Mouse (Mus musculus) embryonic facial prominence, embryonic 10.5 days (tissue): ENCODE data around the gene Ntrk2. TPM values are rescaled to one million over a fixed set of nuclear protein-coding genes. Genes with fewer than 3 reads are reported as not detected.

ENCODE experiments used
- DNase-seq: peaks from one replicate; pipeline ENCODE4 v3.0.0-alpha.2; 2017; ENCODE audit warnings: low spot score
- H3K27ac ChIP-seq: fragments of 300-500 bp; sonication (generic); replicated peaks from 2 replicates; pipeline ENCODE4 v1.5.1; 2016; ENCODE audit warnings: mild to moderate bottlenecking
- H3K27me3 ChIP-seq: fragments of 300-500 bp; sonication (generic); replicated peaks from 2 replicates; pipeline ENCODE4 v1.6.1; 2016; ENCODE audit warnings: low read depth, mild to moderate bottlenecking; ENCODE audit not compliant: poor library complexity, severe bottlenecking
- H3K36me3 ChIP-seq: fragments of 300-500 bp; sonication (generic); replicated peaks from 2 replicates; pipeline ENCODE4 v1.6.1; 2016; ENCODE audit warnings: mild to moderate bottlenecking, moderate library complexity
- H3K4me1 ChIP-seq: fragments of 300-500 bp; sonication (generic); 2 replicates; pipeline ENCODE4 v1.6.1; 2016
- H3K4me3 ChIP-seq: fragments of 300-500 bp; sonication (generic); 2 replicates; pipeline ENCODE4 v1.5.1; 2016; ENCODE audit warnings: mild to moderate bottlenecking, moderate library complexity
- H3K9me3 ChIP-seq: fragments of 300-500 bp; sonication (generic); 2 replicates; pipeline ENCODE4 v1.6.1; 2016; ENCODE audit warnings: mild to moderate bottlenecking
- WGBS: fragments of 180-500 bp; shearing (Covaris S2); methylation state at CpG from one replicate; pipeline ENCODE4 v1.1.7; 2016; 5-methylcytosine and 5-hydroxymethylcytosine counted together
- polyA plus RNA-seq: library from polyadenylated mRNA; unstranded; fragments of >200 nt; fragmentation: Nextera tagmentation; extraction: Ambion mirVana; gene quantifications from 2 replicates; pipeline ENCODE4 v1.2.1, GENCODE M21; 2016

Gene Ntrk2
- polyA plus RNA-seq, 1 experiment from 2014 or later, result 11.5 TPM

DNA sequence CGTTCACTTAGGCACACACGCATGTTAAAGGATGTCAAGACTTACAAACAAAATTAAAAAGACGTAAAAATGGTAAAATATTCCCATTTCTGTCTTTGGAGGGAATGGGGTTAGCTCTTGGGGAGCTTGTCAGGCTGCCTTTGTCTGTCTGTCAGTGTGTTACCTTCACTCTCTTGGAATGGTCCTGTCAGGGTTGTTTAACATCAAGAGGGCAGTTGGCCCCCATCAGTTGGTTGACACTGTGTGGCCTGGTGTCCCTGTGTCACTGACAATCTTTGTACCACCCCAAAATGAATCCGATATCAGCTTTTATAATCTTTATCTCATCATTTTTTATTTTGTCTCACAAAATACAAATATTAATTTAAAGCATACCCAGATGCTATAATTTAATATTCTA is 373.6 kb downstream of the Ntrk2 start:
- H3K36me3 ChIP-seq, result no peaks in the 10 kb centered on the region
- 0 out of 2 replicates have a peak, but pooled peaks cover 3% of the 10 kb centered on the region for H3K9me3 ChIP-seq
- DNase-seq, result no peak
- no peak overlapping the region for H3K27ac ChIP-seq
- 0 out of 2 replicates have a peak, but pooled peaks cover 3% of the 10 kb centered on the region for H3K4me1 ChIP-seq
- WGBS, result 88% methylated on average over 4 of the region's 4 CpGs
- no peaks in the 10 kb centered on the region for H3K27me3 ChIP-seq
- H3K4me3 ChIP-seq, result no peak overlapping the region

DNA sequence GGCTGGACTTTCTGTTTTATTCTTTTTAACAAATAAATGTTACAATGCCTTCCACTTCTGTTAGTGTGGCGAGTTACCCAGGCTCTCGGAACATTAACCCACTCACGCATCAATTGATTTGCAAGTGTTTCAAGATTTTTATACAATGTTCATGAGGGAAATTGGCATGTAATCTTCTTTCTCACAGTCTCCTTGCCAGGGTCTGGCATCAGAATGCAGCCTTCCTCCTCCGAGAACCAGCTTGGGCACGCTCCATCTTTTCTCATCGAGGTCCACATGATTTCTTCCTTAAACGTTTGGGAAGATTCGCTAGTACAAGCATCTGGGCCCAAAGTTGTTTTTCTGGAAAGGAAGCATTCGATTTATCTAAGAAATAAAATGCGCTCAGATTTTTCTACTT is 374.4 kb downstream of the Ntrk2 start:
- H3K9me3 ChIP-seq, result 0 out of 2 replicates have a peak, but pooled peaks cover 3% of the 10 kb centered on the region
- no peak overlapping the region for H3K4me3 ChIP-seq
- 0 out of 2 replicates have a peak, but pooled peaks cover 3% of the 10 kb centered on the region for H3K4me1 ChIP-seq
- no peak overlapping the region for H3K27ac ChIP-seq
- H3K36me3 ChIP-seq, result no peaks in the 10 kb centered on the region
- DNase-seq, result no peak
- 87% methylated on average over 10 of the region's 10 CpGs for WGBS
- H3K27me3 ChIP-seq, result no peaks in the 10 kb centered on the region

DNA sequence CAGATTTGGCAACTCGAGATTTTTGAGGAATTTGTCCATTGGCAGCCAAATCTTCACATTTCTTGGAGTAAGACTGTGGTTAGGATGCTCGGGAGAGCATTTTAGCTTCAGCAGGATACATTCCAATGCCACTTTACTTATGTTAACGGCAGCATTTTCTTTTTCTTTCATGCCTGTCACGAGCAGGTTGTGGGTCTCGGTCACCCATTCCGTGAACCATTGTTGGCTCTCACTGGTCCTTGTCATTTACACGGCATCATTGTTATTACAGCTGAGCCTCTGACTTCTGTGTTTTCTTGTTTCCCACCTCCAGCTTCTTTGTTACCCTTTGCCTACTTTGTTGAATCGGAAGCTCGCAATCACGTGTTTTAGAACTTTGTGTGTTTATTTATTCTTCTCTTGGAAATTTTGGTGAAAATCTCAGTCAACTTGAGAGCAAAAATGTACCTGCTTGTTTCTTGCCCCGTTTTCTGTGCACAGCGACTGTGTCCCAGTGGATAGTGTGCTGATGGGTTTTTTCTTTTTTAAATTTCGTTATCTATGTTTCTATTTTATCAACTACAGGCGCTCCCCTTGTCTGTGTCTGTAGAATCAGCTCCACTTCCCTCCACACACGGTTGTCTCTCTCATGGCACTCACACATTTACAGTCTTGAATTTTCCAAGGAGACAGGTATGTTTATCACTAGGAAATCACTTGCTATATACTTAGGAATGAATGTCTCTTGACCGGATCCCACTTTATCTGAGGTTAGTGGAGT is 375.0 kb downstream of the Ntrk2 start:
- WGBS, result 67% methylated on average over 16 of the region's 16 CpGs
- Histone ChIP-seq H3K4me3 (no peak overlapping the region), H3K27me3 (no peaks in the 10 kb centered on the region), H3K36me3 (no peaks in the 10 kb centered on the region), H3K9me3 (0 out of 2 replicates have a peak, but pooled peaks cover 3% of the 10 kb centered on the region), H3K4me1 (0 out of 2 replicates have a peak, but pooled peaks cover 3% of the 10 kb centered on the region), H3K27ac (no peak overlapping the region)
- DNase-seq, result no peak

DNA sequence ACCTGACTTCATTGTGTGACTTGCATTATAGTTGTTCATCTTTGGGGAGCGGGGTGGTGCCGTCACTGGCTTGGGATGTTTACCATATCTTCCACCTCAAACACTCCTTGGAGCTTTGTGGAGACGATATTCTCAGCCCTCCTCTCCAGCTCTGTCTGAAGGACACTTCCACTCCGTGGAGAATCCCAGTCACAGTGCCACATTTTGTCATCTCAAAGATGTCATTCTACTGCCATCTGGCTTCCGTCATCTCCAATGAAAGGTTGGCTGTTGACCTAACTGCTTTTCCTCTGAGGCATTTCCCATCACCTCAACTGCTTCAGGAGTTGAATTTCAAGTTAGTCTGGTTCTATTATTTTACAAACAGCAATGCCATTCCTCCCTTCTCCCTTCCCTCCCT is 376.3 kb downstream of the Ntrk2 start:
- no peak overlapping the region for H3K4me3 ChIP-seq
- no peak overlapping the region for H3K27ac ChIP-seq
- H3K27me3 ChIP-seq, result no peaks in the 10 kb centered on the region
- 0 out of 2 replicates have a peak, but pooled peaks cover 3% of the 10 kb centered on the region for H3K9me3 ChIP-seq
- no peaks in the 10 kb centered on the region for H3K36me3 ChIP-seq
- no peak for DNase-seq
- 56% methylated on average over 5 of the region's 5 CpGs for WGBS
- H3K4me1 ChIP-seq, result 0 out of 2 replicates have a peak, but pooled peaks cover 3% of the 10 kb centered on the region

Other genes with a start within 250 kb of the Ntrk2 start
- not detected in 2 replicates for gene Slc28a3, start 195.7 kb upstream of the Ntrk2 start, polyA plus RNA-seq